Mouse (Mus musculus) bone marrow macrophage, adult 2 months (primary cell): Measurements from ENCODE around the gene Brk1.

ENCODE experiments used
- CTCF ChIP-seq: IDR thresholded peaks from 2 replicates; pipeline ENCODE4 v1.5.1; 2012; ENCODE audit warnings: low read depth, mild to moderate bottlenecking, low read length, moderate library complexity
- POLR2A ChIP-seq: IDR thresholded peaks from 2 replicates; pipeline ENCODE4 v1.6.1; 2012; ENCODE audit warnings: mild to moderate bottlenecking, low read depth, low read length, borderline replicate concordance

DNA sequence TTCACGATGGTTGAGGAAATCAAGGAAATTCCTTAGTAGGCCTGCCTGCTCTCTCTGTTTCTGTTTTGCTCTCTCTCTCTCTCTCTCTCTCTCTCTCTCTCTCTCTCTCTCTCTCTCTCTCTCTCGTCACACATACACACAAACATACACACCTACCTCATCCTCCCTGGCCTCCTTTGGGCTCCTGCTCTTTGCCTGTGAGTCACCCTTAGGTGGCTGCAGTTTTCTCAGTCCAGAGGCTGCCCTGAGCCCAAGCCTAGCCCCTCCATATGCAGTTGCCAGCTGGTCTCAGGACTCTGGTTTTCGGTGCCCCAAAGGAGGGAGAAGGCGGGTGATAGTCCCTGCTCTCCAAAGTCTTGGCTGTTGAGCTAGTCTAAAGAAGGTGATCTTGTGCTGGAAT is 38.4 kb downstream of the Brk1 start:
- no peak for TF ChIP-seq CTCF
- no peak for TF ChIP-seq POLR2A
